Mouse (Mus musculus) embryonic facial prominence, embryonic 11.5 days (tissue): ENCODE measurements around the gene Rab43. TPM values are rescaled to one million over a fixed set of nuclear protein-coding genes. Genes with fewer than 3 reads are reported as not detected.
A peak's percentile ranks its signal among the peaks of the same experiment; 100 is the strongest.

Source experiments
- ATAC-seq: fragments of 200-750 bp; cut with Nextera tagmentation; replicated peaks from 2 replicates; pipeline ENCODE4 v1.8.0; 2017; ENCODE audit warnings: low read depth; ENCODE audit not compliant: insufficient number of reproducible peaks, low FRiP score, low TSS enrichment
- DNase-seq: peaks from one replicate; pipeline ENCODE4 v3.0.0-alpha.2; 2015; ENCODE audit warnings: low spot score
- H3K27ac ChIP-seq: fragments of 300-500 bp; sonication (generic); replicated peaks from 2 replicates; pipeline ENCODE4 v1.5.1; 2014; ENCODE audit warnings: mild to moderate bottlenecking, low read depth, low read length, control low read depth
- H3K27me3 ChIP-seq: fragments of 300-500 bp; sonication (generic); 2 replicates; pipeline ENCODE4 v1.6.1; 2014; ENCODE audit warnings: mild to moderate bottlenecking, low read length, moderate library complexity, mixed read lengths; ENCODE audit not compliant: control insufficient read depth, insufficient read depth
- H3K36me3 ChIP-seq: fragments of 300-500 bp; sonication (generic); replicated peaks from 2 replicates; pipeline ENCODE4 v1.6.1; 2014; ENCODE audit warnings: low read depth, mild to moderate bottlenecking, low read length, moderate library complexity, mixed read lengths; ENCODE audit not compliant: control insufficient read depth, insufficient read depth
- H3K4me1 ChIP-seq: fragments of 300-500 bp; sonication (generic); 2 replicates; pipeline ENCODE4 v1.6.1; 2014; ENCODE audit warnings: low read length, mixed read lengths; ENCODE audit not compliant: control insufficient read depth, insufficient read depth
- H3K4me2 ChIP-seq: fragments of 300-500 bp; sonication (generic); 2 replicates; pipeline ENCODE4 v1.6.1; 2014; ENCODE audit warnings: low read depth, mild to moderate bottlenecking, control low read depth, low read length, moderate library complexity
- H3K4me3 ChIP-seq: fragments of 300-500 bp; sonication (generic); 2 replicates; pipeline ENCODE4 v1.5.1; 2014; ENCODE audit warnings: low read depth, low read length, control low read depth
- H3K9ac ChIP-seq: fragments of 300-500 bp; sonication (generic); replicated peaks from 2 replicates; pipeline ENCODE4 v1.6.1; 2014; ENCODE audit warnings: mild to moderate bottlenecking, control low read depth, low read length
- H3K9me3 ChIP-seq: fragments of 300-500 bp; sonication (generic); replicated peaks from 2 replicates; pipeline ENCODE4 v1.6.1; 2016; ENCODE audit warnings: mild to moderate bottlenecking, low read length, inconsistent platforms, mixed read lengths; ENCODE audit not compliant: control insufficient read depth
- WGBS: fragments of 180-500 bp; shearing (Covaris S2); extraction: QIAGEN DNeasy Blood & Tissue Kit; methylation state at CpG from one replicate; pipeline ENCODE4 v1.1.7; 2014; 5-methylcytosine and 5-hydroxymethylcytosine counted together
- polyA plus RNA-seq: library from polyadenylated mRNA; unstranded; fragments of >200 nt; fragmentation: Nextera tagmentation; extraction: Ambion mirVana; gene quantifications from 2 replicates; pipeline ENCODE4 v1.2.1, GENCODE M21; 2014

Rab43 gene
- polyA plus RNA-seq, 1 experiment from 2014 or later, result 7.3 TPM

DNA sequence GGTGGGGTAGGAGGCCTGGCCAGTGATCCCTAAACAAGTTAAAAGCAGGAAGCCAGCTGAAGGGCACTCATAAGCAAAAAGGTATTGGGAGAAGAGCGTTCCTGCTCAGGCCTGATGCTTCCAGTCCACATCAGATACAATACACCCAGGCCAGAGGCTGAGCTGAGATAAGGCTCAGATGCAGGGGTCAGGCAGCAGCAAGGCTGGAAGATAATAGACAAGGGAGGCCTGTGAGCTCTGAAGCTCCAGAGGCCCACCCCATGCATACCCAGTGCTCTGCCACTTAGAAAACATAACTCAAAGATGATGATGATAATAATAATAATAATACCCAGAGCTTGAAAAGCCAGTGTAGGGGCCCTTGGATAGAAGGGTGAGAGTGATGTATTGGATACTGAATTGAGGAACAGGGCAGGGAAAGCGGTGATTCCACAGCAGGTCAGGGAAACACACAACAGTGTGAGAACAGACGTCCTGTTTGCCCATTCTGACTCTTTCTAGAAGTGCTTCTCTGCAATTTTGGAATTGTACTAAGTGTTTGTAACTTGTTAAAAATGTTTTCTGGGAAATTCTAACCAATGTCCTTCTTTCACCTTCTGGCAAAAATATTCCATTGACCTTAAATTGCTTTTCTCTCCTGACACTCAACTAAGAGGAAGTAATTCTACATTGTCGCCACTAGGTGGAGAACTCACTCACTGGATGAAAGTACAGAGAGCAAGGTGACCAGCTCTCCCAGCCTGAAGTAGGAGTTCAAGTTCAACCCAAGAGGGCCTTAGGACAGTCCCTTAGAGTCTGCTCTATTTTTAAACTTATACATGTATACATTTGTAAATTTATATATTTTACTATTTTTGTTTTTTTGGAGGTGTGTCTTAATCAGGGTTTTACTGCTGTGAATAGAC lies 48.3 kb downstream of the Rab43 start:
- peak; percentile 43 for DNase-seq

DNA sequence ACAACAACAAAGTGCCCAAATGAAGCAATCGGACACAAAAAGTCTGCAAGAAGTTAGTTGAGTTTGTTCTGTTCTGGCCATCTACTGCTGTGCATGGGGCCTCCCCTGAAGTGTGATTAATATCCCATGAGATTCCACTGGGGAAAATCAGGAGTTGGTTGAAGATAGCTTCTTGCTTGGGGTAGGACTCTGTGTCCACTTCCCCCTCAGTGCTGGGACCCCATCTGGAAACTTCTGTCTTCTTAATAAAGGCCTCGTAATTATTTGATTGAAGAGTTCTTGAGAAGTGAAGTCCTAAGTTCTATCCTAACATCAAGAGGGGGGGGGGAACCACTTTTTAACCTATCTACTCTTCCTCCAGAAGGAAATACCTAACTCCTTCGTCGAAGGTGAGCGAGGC lies 49.8 kb downstream of the Rab43 start:
- no peak overlapping the region for H3K27ac ChIP-seq
- DNase-seq, result no peak
- no peaks in the 10 kb centered on the region for H3K4me1 ChIP-seq
- 85% methylated on average over 5 of the region's 5 CpGs for WGBS
- H3K36me3 ChIP-seq, result no peaks in the 10 kb centered on the region
- ATAC-seq, result no peak
- H3K27me3 ChIP-seq, result no peaks in the 10 kb centered on the region
- no peak overlapping the region for H3K4me2 ChIP-seq
- H3K9ac ChIP-seq, result no peak overlapping the region
- H3K4me3 ChIP-seq, result no peak overlapping the region
- H3K9me3 ChIP-seq, result no peaks in the 10 kb centered on the region

More for the DNA sequence above, 48.3 kb downstream of the Rab43 start:
- ATAC-seq, result no peak
- Histone ChIP-seq H3K9ac (no peak overlapping the region), H3K4me1 (no peaks in the 10 kb centered on the region), H3K27me3 (no peaks in the 10 kb centered on the region), H3K36me3 (no peaks in the 10 kb centered on the region), H3K9me3 (no peaks in the 10 kb centered on the region), H3K4me3 (no peak overlapping the region), H3K4me2 (no peak overlapping the region), H3K27ac (no peak overlapping the region)
- 65% methylated on average over 4 of the region's 4 CpGs for WGBS

DNA sequence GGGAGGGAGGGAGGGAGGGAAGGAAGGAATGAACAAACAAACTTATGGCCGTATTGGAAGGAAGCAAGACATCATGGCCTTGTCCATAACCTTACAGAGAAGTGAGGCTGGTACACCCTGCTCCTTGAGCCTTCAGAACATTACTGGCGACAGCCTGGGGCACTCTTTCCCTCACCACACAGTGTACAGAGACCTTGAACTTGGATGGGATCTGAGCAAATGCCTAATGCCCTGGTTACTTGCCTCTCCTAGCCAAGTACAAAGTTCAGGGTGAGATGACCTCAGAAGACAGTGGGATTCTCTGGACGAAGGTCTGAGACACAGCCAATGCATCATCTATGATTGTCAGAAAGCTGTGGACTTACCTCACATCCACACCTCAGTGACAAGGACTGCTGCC lies 52.1 kb downstream of the Rab43 start:
- no peak overlapping the region for H3K27ac ChIP-seq
- no peak overlapping the region for H3K4me2 ChIP-seq
- WGBS, result 71% methylated on average over 3 of the region's 3 CpGs
- ATAC-seq (no peak), DNase-seq (no peak)
- H3K4me1 ChIP-seq, result no peaks in the 10 kb centered on the region
- no peaks in the 10 kb centered on the region for H3K27me3 ChIP-seq
- no peaks in the 10 kb centered on the region for H3K36me3 ChIP-seq
- H3K9me3 ChIP-seq, result no peaks in the 10 kb centered on the region
- H3K4me3 ChIP-seq, result no peak overlapping the region
- H3K9ac ChIP-seq, result no peak overlapping the region

DNA sequence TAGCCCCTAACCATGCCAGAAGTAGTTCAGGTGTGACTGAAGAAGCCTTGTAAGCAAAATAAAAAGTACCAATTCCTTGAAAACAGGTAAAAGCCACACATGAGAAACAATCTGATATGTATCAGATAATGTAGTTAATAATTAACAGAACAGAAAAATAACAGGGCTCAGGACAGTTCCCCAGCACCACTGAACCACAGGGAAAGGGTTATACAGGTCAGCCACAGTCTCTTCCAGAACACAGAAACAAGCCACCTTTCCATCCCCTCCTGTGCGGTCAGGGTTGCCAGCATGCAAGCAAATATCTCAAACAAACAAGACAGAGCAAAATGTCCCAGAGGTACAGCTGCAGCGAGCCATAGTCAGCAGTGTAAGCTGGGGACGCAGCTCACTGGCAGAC lies 52.6 kb downstream of the Rab43 start:
- H3K9ac ChIP-seq, result no peak overlapping the region
- no peaks in the 10 kb centered on the region for H3K9me3 ChIP-seq
- no peak overlapping the region for H3K4me2 ChIP-seq
- DNase-seq, result no peak
- no peak for ATAC-seq
- WGBS, result 63% methylated on average over 3 of the region's 3 CpGs
- H3K27ac ChIP-seq, result no peak overlapping the region
- H3K27me3 ChIP-seq, result no peaks in the 10 kb centered on the region
- no peaks in the 10 kb centered on the region for H3K4me1 ChIP-seq
- H3K4me3 ChIP-seq, result no peak overlapping the region
- H3K36me3 ChIP-seq, result no peaks in the 10 kb centered on the region

DNA sequence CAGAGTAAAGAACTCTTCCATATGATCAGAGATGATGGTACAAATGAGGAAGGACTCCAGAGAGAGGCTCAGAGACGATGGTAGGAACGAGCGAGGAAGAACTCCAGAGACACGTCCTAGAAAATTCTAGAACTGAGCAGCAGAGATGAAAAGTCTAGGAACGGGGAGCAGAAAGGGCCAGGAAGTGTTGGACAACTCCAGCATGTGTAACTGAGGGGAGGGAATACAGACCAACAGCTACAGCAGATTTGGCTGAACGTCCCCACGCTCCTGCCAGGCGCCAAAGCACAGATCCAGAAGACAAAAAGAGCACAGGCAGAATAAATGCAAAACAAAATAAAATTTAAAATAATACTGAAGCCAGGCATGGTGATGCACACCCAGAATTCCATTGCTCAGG lies 55.1 kb downstream of the Rab43 start:
- Histone ChIP-seq H3K27ac (no peak overlapping the region), H3K9me3 (no peaks in the 10 kb centered on the region), H3K4me2 (no peak overlapping the region), H3K4me3 (no peak overlapping the region), H3K36me3 (no peaks in the 10 kb centered on the region), H3K27me3 (no peaks in the 10 kb centered on the region), H3K9ac (no peak overlapping the region), H3K4me1 (no peaks in the 10 kb centered on the region)
- DNase-seq (no peak), ATAC-seq (no peak)
- WGBS, result 91% methylated on average over 8 of the region's 8 CpGs

DNA sequence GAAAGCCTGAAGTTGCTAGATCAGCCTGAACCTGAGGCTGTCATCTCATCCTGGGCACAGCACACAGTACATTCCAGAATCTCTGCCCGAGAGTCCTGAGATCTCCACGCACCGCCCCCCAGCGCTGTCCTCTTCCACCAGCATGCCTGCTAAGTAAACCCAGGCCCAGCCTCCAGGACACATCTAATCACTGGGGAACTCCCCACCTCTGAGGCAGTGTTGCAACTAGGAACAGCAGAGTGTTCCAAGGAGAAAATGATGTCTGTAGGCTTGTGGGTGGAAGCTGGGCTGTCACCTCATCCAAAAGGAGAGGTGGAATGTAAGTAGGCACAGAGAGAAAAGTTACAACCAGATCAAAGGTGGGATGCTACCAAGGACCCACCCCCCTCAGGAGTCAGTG lies 56.8 kb downstream of the Rab43 start:
- no peak for ATAC-seq
- Histone ChIP-seq H3K4me2 (no peak overlapping the region), H3K27ac (no peak overlapping the region), H3K9ac (no peak overlapping the region), H3K9me3 (no peaks in the 10 kb centered on the region), H3K36me3 (no peaks in the 10 kb centered on the region), H3K27me3 (no peaks in the 10 kb centered on the region), H3K4me3 (no peak overlapping the region), H3K4me1 (no peaks in the 10 kb centered on the region)
- WGBS, result 87% methylated on average over 4 of the region's 4 CpGs
- no peak for DNase-seq

DNA sequence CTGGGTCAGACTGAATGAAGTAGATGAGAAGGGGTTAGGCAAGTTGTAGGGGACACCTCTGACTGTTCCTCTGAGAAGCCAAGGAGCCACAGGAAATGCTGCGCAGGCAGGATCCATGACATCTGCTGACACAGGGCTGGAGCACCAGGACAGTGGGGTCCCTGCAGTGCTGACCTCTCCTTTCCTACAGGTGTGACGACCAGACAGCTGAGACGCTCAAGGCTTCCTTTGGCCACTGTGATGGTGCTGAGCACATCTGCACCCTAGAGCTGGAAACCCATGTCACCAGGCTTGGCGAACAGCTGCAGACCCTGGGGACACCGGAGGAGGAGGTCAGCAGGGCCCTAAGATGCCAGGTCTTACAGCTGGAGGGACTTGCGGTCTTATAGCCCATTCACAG lies 60.4 kb downstream of the Rab43 start:
- ATAC-seq, result no peak
- H3K4me1 ChIP-seq, result no peaks in the 10 kb centered on the region
- H3K36me3 ChIP-seq, result no peaks in the 10 kb centered on the region
- no peak for DNase-seq
- H3K9ac ChIP-seq, result no peak overlapping the region
- H3K4me3 ChIP-seq, result no peak overlapping the region
- 85% methylated on average over 6 of the region's 6 CpGs for WGBS
- no peaks in the 10 kb centered on the region for H3K27me3 ChIP-seq
- no peak overlapping the region for H3K4me2 ChIP-seq
- H3K27ac ChIP-seq, result no peak overlapping the region
- H3K9me3 ChIP-seq, result no peaks in the 10 kb centered on the region

DNA sequence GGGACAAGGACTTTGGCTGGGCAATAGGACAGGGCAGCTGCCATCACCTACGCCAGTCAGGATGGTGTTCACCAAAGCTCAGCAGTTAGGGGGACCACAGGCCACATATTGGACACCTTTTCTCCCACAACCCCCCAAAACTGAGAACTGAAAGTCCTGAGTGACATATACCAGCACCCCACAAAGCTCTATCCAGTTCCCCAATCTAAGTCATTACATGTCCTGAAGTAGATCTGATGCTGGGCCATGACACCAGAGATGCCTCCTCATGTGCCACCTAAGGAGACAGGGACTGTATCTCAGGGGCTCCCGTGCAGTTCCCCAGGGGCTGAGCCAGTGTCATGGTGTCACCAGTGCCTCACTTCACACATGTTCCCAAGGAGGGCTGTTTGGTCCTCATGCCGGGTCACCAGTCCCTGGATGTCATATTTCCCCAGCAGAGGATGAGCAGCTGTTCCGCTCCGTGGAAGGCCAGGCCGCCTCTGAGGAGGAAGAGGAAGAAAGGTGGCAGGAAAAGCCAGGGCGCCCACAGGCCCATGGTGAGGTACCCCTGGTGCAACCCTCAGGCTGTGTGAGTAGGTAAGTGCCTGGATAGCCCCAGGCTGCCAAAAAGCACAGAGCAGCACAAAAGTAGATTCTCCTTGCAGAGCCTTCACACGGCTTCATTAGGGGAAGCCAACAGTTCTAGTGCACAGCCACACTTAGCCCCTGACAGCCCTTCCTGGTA lies 61.6 kb downstream of the Rab43 start:
- no peak overlapping the region for H3K9ac ChIP-seq
- no peaks in the 10 kb centered on the region for H3K4me1 ChIP-seq
- H3K9me3 ChIP-seq, result no peaks in the 10 kb centered on the region
- no peak overlapping the region for H3K4me2 ChIP-seq
- H3K27me3 ChIP-seq, result no peaks in the 10 kb centered on the region
- DNase-seq (no peak), ATAC-seq (no peak; the same call in 1 of the 2 replicates)
- H3K27ac ChIP-seq, result no peak overlapping the region
- no peaks in the 10 kb centered on the region for H3K36me3 ChIP-seq
- H3K4me3 ChIP-seq, result no peak overlapping the region
- 87% methylated on average over 8 of the region's 8 CpGs for WGBS
